Mouse (Mus musculus) thymus, adult 2 months (tissue): Measurements from ENCODE around the gene 1700056E22Rik. TPM values are rescaled to one million over a fixed set of nuclear protein-coding genes. Genes with fewer than 3 reads are reported as not detected.

Experiments used
- DNase-seq: peaks from one replicate; pipeline ENCODE4 v3.0.0; 2021
- H3K27ac ChIP-seq: fragments of 200-500 bp; 2 replicates; pipeline ENCODE4 v1.5.1; 2012; ENCODE audit warnings: low read length, control low read depth; ENCODE audit not compliant: control insufficient read depth, insufficient read depth
- H3K27me3 ChIP-seq: fragments of 200-500 bp; 2 replicates; pipeline ENCODE4 v1.6.1; 2012; ENCODE audit warnings: mild to moderate bottlenecking, low read length, moderate library complexity, mixed read lengths; ENCODE audit not compliant: control insufficient read depth, insufficient read depth
- H3K36me3 ChIP-seq: fragments of 200-500 bp; 2 replicates; pipeline ENCODE4 v1.6.1; 2012; ENCODE audit warnings: mild to moderate bottlenecking, low read length, moderate library complexity; ENCODE audit not compliant: control insufficient read depth, insufficient read depth
- H3K4me1 ChIP-seq: fragments of 200-500 bp; replicated peaks from 2 replicates; pipeline ENCODE4 v1.6.1; 2012; ENCODE audit warnings: low read length; ENCODE audit not compliant: control insufficient read depth, insufficient read depth
- H3K4me3 ChIP-seq: fragments of 200-500 bp; 2 replicates; pipeline ENCODE4 v1.5.1; 2012; ENCODE audit warnings: mild to moderate bottlenecking, low read length, control low read depth, moderate library complexity; ENCODE audit not compliant: control insufficient read depth, insufficient read depth
- CTCF ChIP-seq: fragments of 200-500 bp; IDR thresholded peaks from 2 replicates; pipeline ENCODE4 v1.5.1; 2012; ENCODE audit warnings: mild to moderate bottlenecking, control low read depth, low read length, moderate library complexity, borderline replicate concordance; ENCODE audit not compliant: control insufficient read depth, poor library complexity, insufficient read depth; ENCODE audit errors: extremely low read depth
- POLR2A ChIP-seq: fragments of 200-500 bp; IDR thresholded peaks from 2 replicates; pipeline ENCODE4 v1.6.1; 2012; ENCODE audit warnings: mild to moderate bottlenecking, low read length, control low read depth, moderate library complexity; ENCODE audit not compliant: control insufficient read depth, poor library complexity, insufficient read depth; ENCODE audit errors: extremely low read depth
- WGBS: fragments of 180-500 bp; shearing (Covaris S2); methylation state at CpG from one replicate; pipeline ENCODE4 v1.1.7; 2018; 5-methylcytosine and 5-hydroxymethylcytosine counted together
- polyA plus RNA-seq: library from polyadenylated mRNA; depleted of rRNA; stranded (reverse); fragments of >200 nt; gene quantifications from 2 replicates; pipeline ENCODE4 v1.2.3, GENCODE M21; 2012

Gene 1700056E22Rik
- polyA plus RNA-seq, 1 experiment, result 5.0 TPM

DNA sequence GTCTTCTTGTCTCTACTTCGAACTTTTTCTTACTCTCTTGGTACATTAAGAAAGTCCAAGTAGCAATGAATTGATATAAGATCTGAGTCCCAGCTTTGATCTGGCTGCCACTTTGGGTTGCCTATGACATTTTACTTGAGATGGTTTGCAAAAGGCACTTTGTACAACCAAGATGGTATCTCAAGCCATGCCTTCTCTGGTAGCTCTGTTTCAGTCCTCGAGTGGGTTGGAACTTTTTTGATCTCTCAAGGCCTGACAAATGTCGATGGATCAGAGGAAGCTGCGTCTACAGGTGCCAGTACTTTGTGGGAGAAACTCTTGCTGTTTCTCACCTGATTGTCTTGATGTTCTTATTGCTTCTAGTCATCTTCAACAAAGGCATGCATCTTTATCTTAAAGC, 3.7 kb upstream of the 1700056E22Rik start:
- TF ChIP-seq POLR2A, result no peak
- no peak for TF ChIP-seq CTCF
- no peak overlapping the region for H3K27ac ChIP-seq
- H3K4me3 ChIP-seq, result no peak overlapping the region
- no peaks in the 10 kb centered on the region for H3K27me3 ChIP-seq
- H3K36me3 ChIP-seq, result peaks cover 34% of the 10 kb centered on the region
- H3K4me1 ChIP-seq, result peaks cover 45% of the 10 kb centered on the region
- DNase-seq, result no peak
- WGBS, result 21% methylated on average over 4 of the region's 4 CpGs

DNA sequence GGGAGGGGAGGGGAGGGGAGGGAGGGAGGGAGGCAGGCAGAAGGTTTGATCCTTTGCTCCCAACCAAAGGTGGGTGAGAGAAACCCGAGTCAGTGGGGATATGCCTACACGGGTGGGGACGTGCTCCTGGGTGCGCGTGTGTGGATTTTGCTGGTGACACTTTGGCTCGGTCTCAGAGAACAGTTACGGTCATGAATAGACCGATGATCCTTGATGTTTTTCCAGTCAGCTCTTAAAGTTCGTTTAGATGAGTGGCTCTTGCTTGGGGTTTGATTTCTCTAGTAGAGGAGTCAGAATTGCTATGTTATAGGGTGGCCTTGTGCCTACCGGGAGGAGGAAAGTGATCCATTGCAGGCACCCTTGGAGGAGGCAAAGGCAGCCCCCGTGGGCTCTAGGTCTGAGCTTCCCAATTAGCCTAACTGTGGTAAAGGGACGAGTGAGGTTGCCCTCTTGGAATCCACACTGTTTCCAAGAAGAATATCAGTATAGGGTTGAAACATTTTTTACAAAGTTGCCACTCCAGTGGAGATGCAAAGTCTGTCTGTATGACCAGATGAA, 1.3 kb upstream of the 1700056E22Rik start:
- H3K27ac ChIP-seq, result no peak overlapping the region; the same call in 1 of the 2 replicates
- peaks cover 28% of the 10 kb centered on the region for H3K36me3 ChIP-seq
- H3K27me3 ChIP-seq, result no peaks in the 10 kb centered on the region
- DNase-seq, result no peak
- WGBS, result 37% methylated on average over 12 of the region's 12 CpGs
- peak overlapping the region; percentile 45 for H3K4me3 ChIP-seq
- peaks cover 33% of the 10 kb centered on the region for H3K4me1 ChIP-seq
- TF ChIP-seq CTCF (no peak), POLR2A (no peak)

DNA sequence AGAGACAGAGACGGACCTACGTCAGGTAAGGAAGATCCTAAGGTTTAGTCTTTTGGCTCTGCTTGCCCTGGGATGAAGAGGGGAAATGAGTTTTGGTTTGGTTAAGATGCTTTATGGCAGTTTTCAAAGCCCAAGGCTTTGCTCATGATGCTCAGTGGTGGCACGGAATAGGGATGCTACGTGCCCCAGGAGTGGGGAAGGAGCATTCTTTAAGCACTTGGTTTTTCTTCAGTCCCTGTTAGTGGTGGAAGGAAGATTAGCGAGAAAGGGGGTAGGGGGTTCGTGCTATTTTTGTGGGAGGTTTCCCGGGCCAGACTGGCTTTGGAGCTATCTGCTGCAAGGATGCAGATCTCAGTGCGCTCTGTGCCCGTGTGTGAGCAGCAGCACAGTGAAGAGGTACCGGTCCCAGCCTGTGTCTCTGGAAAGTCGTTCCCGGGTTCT, 660 bp upstream of the 1700056E22Rik start:
- H3K27ac ChIP-seq, result peak overlapping the region; percentile 37; the same call in 1 of the 2 replicates
- DNase-seq, result peak; percentile 58
- H3K27me3 ChIP-seq, result no peaks in the 10 kb centered on the region
- peaks cover 28% of the 10 kb centered on the region for H3K4me1 ChIP-seq
- 2% methylated on average over 12 of the region's 12 CpGs for WGBS
- peaks cover 22% of the 10 kb centered on the region for H3K36me3 ChIP-seq
- H3K4me3 ChIP-seq, result peak overlapping the region; percentile 70
- TF ChIP-seq POLR2A (no peak), CTCF (no peak)

DNA sequence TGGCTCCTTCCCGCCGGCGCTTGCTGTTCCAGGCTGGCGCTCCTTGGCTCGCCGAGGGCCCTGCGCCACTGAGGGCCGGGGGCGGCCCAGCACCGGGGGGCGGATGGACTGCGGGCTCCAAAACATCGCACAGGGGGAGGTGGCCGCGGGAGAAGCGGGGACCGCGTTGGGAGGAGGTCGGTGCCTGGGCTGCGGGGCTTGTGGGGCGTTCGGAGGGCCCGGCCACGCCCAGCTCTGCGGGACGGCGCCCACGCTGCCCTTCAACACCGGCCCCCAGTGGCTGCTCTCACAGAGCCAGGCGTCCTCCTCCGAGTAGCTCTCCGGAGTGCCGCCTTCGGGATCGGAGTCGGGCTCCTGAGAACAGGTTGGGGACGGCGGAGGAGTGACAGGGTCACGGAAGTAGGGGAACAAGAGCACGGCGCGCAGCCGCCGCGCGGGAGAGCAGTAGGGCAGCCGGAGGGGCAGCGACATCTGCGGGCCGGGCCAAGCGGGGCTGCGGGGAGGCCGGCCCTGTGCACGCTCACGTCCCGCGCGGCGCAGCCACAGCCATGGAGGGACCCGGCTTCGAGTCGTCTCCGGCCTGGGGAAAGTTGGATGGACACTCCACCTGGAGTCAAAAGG, 601 bp downstream of the 1700056E22Rik start:
- peaks cover 19% of the 10 kb centered on the region for H3K4me1 ChIP-seq
- 2% methylated on average over 63 of the region's 63 CpGs for WGBS

DNA sequence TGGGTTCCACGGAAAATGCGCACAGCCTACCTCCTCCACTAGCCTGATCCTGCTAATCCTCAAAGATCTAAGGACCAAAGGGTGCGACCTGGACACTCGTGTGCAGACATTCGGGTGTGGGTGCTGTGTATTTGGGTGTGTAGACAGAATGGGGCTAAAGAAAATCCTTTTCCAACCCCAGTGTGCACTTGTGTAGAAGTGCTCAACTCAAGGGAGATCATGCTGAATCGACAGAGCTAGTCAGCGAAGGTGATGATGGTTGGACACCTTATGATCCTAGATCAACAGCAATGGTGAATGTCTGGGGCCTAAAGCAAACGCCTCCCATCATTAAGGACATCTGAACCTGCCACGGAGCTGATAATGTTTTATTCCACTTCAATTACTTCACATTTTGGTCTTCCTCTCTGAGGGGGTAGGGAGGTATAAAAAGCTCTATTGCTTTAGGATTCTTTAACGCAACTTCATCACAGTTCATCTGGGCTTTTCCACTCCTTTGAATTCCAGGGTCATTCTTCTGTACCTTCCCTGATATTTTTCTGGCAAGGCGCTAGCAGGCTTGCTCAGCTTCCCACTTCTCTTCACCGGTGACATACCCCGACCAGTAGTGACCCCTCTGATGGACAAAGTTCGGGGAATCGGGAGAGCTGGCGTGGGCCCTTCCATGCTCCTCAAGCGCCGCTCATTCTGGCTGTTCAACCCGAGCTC, 1.3 kb downstream of the 1700056E22Rik start:
- no peak for DNase-seq
- Histone ChIP-seq H3K4me1 (peaks cover 19% of the 10 kb centered on the region), H3K27me3 (no peaks in the 10 kb centered on the region), H3K27ac (peak overlapping the region; percentile 62; the same call in 1 of the 2 replicates), H3K4me3 (peak overlapping the region; percentile 73), H3K36me3 (peaks cover 11% of the 10 kb centered on the region; the same call in 1 of the 2 replicates)
- 49% methylated on average over 19 of the region's 19 CpGs for WGBS
- TF ChIP-seq CTCF (no peak), POLR2A (no peak)

More for the DNA sequence above, 601 bp downstream of the 1700056E22Rik start:
- peak; percentile 56; the same call in 1 of the 2 replicates for TF ChIP-seq CTCF
- TF ChIP-seq POLR2A, result 0 out of 2 replicates have a peak, but pooled peaks have one; percentile 40
- H3K4me3 ChIP-seq, result peak overlapping the region; percentile 73
- DNase-seq, result peak; percentile 81
- peaks cover 11% of the 10 kb centered on the region; the same call in 1 of the 2 replicates for H3K36me3 ChIP-seq
- H3K27me3 ChIP-seq, result no peaks in the 10 kb centered on the region
- peak overlapping the region; percentile 62 for H3K27ac ChIP-seq

DNA sequence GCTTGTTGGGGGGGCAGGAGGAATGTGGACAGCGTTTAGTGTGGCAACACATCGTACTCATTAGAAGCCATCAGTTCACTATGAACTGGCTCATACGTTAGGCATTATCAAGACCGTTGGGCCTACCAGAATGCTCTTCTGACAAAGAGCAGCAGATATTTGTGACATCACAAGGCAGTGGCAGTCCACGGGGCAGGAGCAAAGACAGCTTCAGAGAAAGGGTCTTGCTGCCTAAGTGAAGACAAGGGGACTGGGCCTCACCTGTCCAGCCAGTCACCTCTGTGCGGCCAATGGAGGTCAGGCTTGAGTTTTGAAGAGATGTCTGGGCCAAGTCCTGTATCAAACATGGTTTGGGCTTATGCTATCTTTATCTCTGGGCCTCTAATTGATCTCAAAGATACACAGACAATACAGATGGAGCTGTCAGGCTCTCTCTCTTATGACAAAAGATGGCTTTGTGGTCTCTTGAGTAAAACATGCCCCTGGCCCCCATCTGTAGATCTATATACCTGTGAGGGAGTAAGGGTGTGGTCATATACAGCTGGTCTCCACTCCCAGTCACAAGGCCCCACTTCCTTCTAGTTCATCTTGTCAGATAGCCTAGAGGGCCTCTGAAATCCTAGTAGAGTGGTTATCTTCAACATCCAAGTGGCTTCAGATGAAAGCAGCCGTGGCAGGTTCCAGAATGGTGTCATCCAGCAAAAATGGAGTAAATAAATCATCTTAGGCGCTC, 3.9 kb downstream of the 1700056E22Rik start:
- Histone ChIP-seq H3K4me3 (no peak overlapping the region), H3K4me1 (peaks cover 14% of the 10 kb centered on the region), H3K27ac (no peak overlapping the region), H3K36me3 (no peaks in the 10 kb centered on the region), H3K27me3 (no peaks in the 10 kb centered on the region)
- TF ChIP-seq CTCF, result no peak
- no peak for TF ChIP-seq POLR2A
- DNase-seq, result no peak
- WGBS, result 96% methylated on average over 8 of the region's 8 CpGs
